Mouse (Mus musculus) liver, postnatal 0 days (tissue): Measurements from ENCODE around the gene Mastl.

Experiments
- CTCF ChIP-seq: sonication (generic); IDR thresholded peaks from 2 replicates; pipeline ENCODE4 v1.5.1; 2016; ENCODE audit warnings: antibody characterized with exemption, low read depth
- EP300 ChIP-seq: IDR thresholded peaks from 2 replicates; pipeline ENCODE4 v1.6.1; 2016; ENCODE audit warnings: antibody characterized with exemption, low read depth, mild to moderate bottlenecking

- no peak for TF ChIP-seq CTCF
- no peak for TF ChIP-seq EP300
Observed at GRCm38 (mm10) chr2:23071406-23071805, 84.4 kb downstream of the Mastl start.
